Mouse (Mus musculus) layer of hippocampus, adult 6 months (tissue): ENCODE measurements around the gene 4930453N24Rik. TPM values are rescaled to one million over a fixed set of nuclear protein-coding genes. Genes with fewer than 3 reads are reported as not detected.

Experiments
- long read RNA-seq, 2 experiments: library from polyadenylated mRNA; unstranded; transcript quantifications; one replicate each; pipeline ENCODE4 v2.0.0; 2019 to 2020
- polyA plus RNA-seq: library from polyadenylated mRNA; unstranded; fragments of <200 nt; fragmentation: Nextera tagmentation; gene quantifications from 2 replicates; pipeline ENCODE4 v1.2.3, GENCODE M21; 2021

Gene 4930453N24Rik
- 14.0 and 14.2 TPM in 2 replicates for polyA plus RNA-seq
- long read RNA-seq, experiment 1, full-length matches to known transcripts = 25 of 31 reads
- long read RNA-seq, experiment 1, partial matches to known transcripts = 0 of 31 reads
- long read RNA-seq, experiment 1, other reads (novel, unspliced or antisense) = 6 of 31 reads
- long read RNA-seq, experiment 2, full-length matches to known transcripts = 51 of 65 reads
- long read RNA-seq, experiment 2, partial matches to known transcripts = 5 of 65 reads
- long read RNA-seq, experiment 2, other reads (novel, unspliced or antisense) = 9 of 65 reads

DNA sequence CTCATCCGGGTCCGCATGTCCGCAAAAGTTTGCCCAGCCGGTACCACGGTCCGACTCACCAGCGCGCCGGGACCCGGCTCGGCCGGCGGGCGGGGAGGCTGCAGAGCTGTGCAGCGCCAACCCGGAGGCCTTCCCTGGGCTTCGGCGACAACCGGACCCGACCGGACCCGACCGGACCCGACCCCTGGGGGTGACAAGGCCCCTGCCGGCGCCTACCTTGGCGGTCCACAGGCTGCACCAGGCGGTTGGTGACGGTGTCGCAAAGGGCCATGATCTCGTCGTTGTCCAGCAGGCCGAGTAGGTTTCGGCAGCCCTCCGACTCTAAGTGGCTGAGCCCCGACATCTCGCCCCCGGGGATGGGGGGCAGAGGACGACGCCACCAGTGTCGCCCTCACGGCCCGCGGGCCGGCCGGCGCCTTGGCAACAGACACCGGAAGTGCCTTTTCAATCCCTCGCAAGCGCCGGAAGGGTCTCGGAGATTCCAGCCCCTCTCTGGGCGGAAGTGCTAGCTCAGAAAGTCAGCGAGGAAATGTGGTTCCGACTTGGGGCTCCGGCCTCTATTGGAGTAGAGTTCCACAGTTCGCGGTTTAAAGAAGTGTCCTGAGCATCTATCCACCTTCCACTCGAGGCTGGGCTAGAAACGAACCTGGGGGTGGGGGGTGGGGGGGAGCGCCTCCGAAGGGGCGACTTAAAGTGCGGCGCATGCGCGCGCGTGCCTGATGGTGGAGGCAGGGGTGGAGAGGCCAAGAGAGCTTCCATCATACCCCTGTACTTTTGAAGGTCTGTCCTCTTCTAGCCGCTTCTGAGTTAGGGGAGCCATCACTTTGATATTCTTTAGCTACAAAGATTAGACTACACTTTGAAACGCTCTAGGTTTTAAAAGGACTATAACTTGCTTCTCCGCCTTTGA is at the start of gene 4930453N24Rik:
TSS of gene 4930453N24Rik (minus strand) at position 641 of the 910 bp plus-strand sequence.

Other genes starting within 250 kb of the 4930453N24Rik start
- gene Csnka2ip, start 168.8 kb downstream of the 4930453N24Rik start, polyA plus RNA-seq = 0.05 TPM in 1 of 2 replicates, not detected in the other
- gene Zfp654, start 80.5 kb upstream of the 4930453N24Rik start, polyA plus RNA-seq = 2.3 and 2.4 TPM in 2 replicates
- gene Cggbp1, start 80.8 kb upstream of the 4930453N24Rik start, polyA plus RNA-seq = 14.6 and 19.1 TPM in 2 replicates